ENCODE assay signal across 8 mouse cellular contexts in genomic region chr8:92961088-92961487, GRCm38 (mm10). TPM values are rescaled to one million over a fixed set of nuclear protein-coding genes. Genes with fewer than 3 reads are reported as not detected.
A peak's percentile ranks its signal among the peaks of the same experiment; 100 is the strongest.
DNase-seq lines count a peak whose midpoint lies in the region; ATAC-seq and TF ChIP-seq lines count a peak whose summit lies in the region.

No protein-coding gene starts in this region.

- no peak overlapping the region for H3K27ac ChIP-seq in heart, embryonic 11.5 days (ENCODE audit: low read depth, low read length)
- no peak overlapping the region for H3K27ac ChIP-seq in ES-Bruce4 (ENCODE audit: insufficient read depth, low read length)
- no peak overlapping the region for H3K27ac ChIP-seq in forebrain, embryonic 16.5 days (ENCODE audit: low read length)

- TF ChIP-seq EP300 in ES-Bruce4 (IDR thresholded peaks at IDR 0.05; ENCODE audit: insufficient read depth, low read depth, low read length): no peak

- 2% methylated on average over 25 of the region's 25 CpGs for WGBS in heart, embryonic 11.5 days (ENCODE audit: insufficient replicate concordance)
- WGBS in forebrain, embryonic 16.5 days: 1% methylated on average over 25 of the region's 25 CpGs

- H3K4me2 ChIP-seq in heart, embryonic 11.5 days: peak overlapping the region; percentile 90
- peak overlapping the region; percentile 54 for H3K4me2 ChIP-seq in forebrain, embryonic 16.5 days (ENCODE audit: low read length)

- peaks cover 63% of the 10 kb centered on the region for H3K27me3 ChIP-seq in heart, embryonic 11.5 days (ENCODE audit: control insufficient read depth, insufficient read depth, low read length)
- H3K27me3 ChIP-seq in ES-Bruce4 (ENCODE audit: control insufficient read depth, insufficient read depth, low read length, poor library complexity, severe bottlenecking): peaks cover 18% of the 10 kb centered on the region
- peaks cover 41% of the 10 kb centered on the region for H3K27me3 ChIP-seq in forebrain, embryonic 16.5 days (replicated peaks; ENCODE audit: control insufficient read depth, insufficient read depth, low read length)

- no peak overlapping the region for H3K9ac ChIP-seq in heart, embryonic 11.5 days (ENCODE audit: low read depth, low read length)
- peak overlapping the region; percentile 39 for H3K9ac ChIP-seq in ES-Bruce4 (ENCODE audit: low read depth, poor library complexity, severe bottlenecking)
- no peak overlapping the region for H3K9ac ChIP-seq in forebrain, embryonic 16.5 days (replicated peaks; ENCODE audit: low read depth, low read length)

- H3K4me1 ChIP-seq in heart, embryonic 11.5 days (ENCODE audit: control insufficient read depth, insufficient read depth, low read length): peaks cover 8% of the 10 kb centered on the region; the same call in 1 of the 2 replicates
- H3K4me1 ChIP-seq in ES-Bruce4 (ENCODE audit: control insufficient read depth, insufficient read depth, low read length): no peaks in the 10 kb centered on the region
- peaks cover 10% of the 10 kb centered on the region for H3K4me1 ChIP-seq in forebrain, embryonic 16.5 days (replicated peaks; ENCODE audit: control insufficient read depth, insufficient read depth, low read length)

- no peak for DNase-seq in heart, postnatal 25 days (ENCODE audit: low spot score)
- DNase-seq in left cerebral cortex, adult 11 months (ENCODE audit: low spot score): no peak
- no peak for DNase-seq in urinary bladder, postnatal 14 days (ENCODE audit: low spot score)
- no peak for DNase-seq in spleen, postnatal 4 days (ENCODE audit: low spot score in 2 of 2)

- intact Hi-C loops in heart, postnatal 25 days (cut with DNase I): no loop called here

- TF ChIP-seq CTCF in ES-Bruce4 (IDR thresholded peaks at IDR 0.05; ENCODE audit: low read depth, low read length): no peak

- H3K36me3 ChIP-seq in heart, embryonic 11.5 days (ENCODE audit: control insufficient read depth, insufficient read depth, low read length): no peaks in the 10 kb centered on the region
- H3K36me3 ChIP-seq in ES-Bruce4 (ENCODE audit: control insufficient read depth, insufficient read depth, low read length, poor library complexity, severe bottlenecking): no peaks in the 10 kb centered on the region
- no peaks in the 10 kb centered on the region for H3K36me3 ChIP-seq in forebrain, embryonic 16.5 days (ENCODE audit: control insufficient read depth, insufficient read depth)

- no peak for ATAC-seq in heart, embryonic 11.5 days (replicated peaks; ENCODE audit: insufficient number of reproducible peaks, low FRiP score, low TSS enrichment)
- no peak for ATAC-seq in forebrain, embryonic 16.5 days
- ATAC-seq in megakaryocyte progenitor cell, adult 5-6 weeks (replicated peaks; ENCODE audit: poor library complexity): peak; percentile 35

- no peak for TF ChIP-seq POLR2A in ES-Bruce4 (IDR thresholded peaks at IDR 0.05; ENCODE audit: insufficient read depth, low read length)

- H3K9me3 ChIP-seq in heart, embryonic 11.5 days (replicated peaks; ENCODE audit: control insufficient read depth, low read length): no peaks in the 10 kb centered on the region
- H3K9me3 ChIP-seq in ES-Bruce4 (replicated peaks; ENCODE audit: control insufficient read depth, insufficient read depth, low read length, poor library complexity, severe bottlenecking): no peaks in the 10 kb centered on the region
- H3K9me3 ChIP-seq in forebrain, embryonic 16.5 days (ENCODE audit: control insufficient read depth, low read length): no peaks in the 10 kb centered on the region

- H3K4me3 ChIP-seq in heart, embryonic 11.5 days (ENCODE audit: low read depth, low read length): peak overlapping the region; percentile 49
- H3K4me3 ChIP-seq in ES-Bruce4 (ENCODE audit: low read depth, low read length): peak overlapping the region; percentile 53
- H3K4me3 ChIP-seq in forebrain, embryonic 16.5 days (replicated peaks; ENCODE audit: low read length): peak overlapping the region; percentile 34; the same call in 1 of the 2 replicates

RNA-seq across cellular contexts. Expression of gene Slc6a2, which starts 1.2 kb away (rescaled TPM):
- polyA plus RNA-seq in heart, embryonic 11.5 days (2014; fragmentation: Nextera tagmentation; extraction: Ambion mirVana): not detected in 2 replicates
- total RNA-seq in heart, postnatal 25 days (2021): under 1 TPM; 0.05 to 0.08 TPM
- polyA plus RNA-seq in ES-Bruce4 (2011; ENCODE audit: insufficient read depth, insufficient read length, low read depth, missing spikeins): 0.13 TPM in 1 of 2 replicates, not detected in the other
- not detected in 2 replicates for polyA plus RNA-seq in forebrain, embryonic 16.5 days (2015; fragmentation: Nextera tagmentation; extraction: Ambion mirVana)
- not detected in 2 replicates for total RNA-seq in megakaryocyte progenitor cell, adult 5-6 weeks (2015)
- 0.04 TPM in 1 of 2 replicates, not detected in the other for total RNA-seq in megakaryocyte progenitor cell, adult 5-6 weeks (2017)

RNA-seq across cellular contexts. Expression of gene Capns2, which starts 59.9 kb away (rescaled TPM):
- 0.23 and 0.47 TPM in 2 replicates for polyA plus RNA-seq in heart, embryonic 11.5 days (2014; fragmentation: Nextera tagmentation; extraction: Ambion mirVana)
- not detected for total RNA-seq in heart, postnatal 25 days (2021)
- polyA plus RNA-seq in ES-Bruce4 (2011; ENCODE audit: insufficient read depth, insufficient read length, low read depth, missing spikeins): 0.67 and 0.81 TPM in 2 replicates
- polyA plus RNA-seq in forebrain, embryonic 16.5 days (2015; fragmentation: Nextera tagmentation; extraction: Ambion mirVana): 0.25 TPM in 1 of 2 replicates, not detected in the other
- total RNA-seq in megakaryocyte progenitor cell, adult 5-6 weeks (2015): 0.37 and 0.85 TPM in 2 replicates
- total RNA-seq in megakaryocyte progenitor cell, adult 5-6 weeks (2017): not detected in 2 replicates
